24 mouse cellular contexts compared by ENCODE assay signal in the genomic region with DNA sequence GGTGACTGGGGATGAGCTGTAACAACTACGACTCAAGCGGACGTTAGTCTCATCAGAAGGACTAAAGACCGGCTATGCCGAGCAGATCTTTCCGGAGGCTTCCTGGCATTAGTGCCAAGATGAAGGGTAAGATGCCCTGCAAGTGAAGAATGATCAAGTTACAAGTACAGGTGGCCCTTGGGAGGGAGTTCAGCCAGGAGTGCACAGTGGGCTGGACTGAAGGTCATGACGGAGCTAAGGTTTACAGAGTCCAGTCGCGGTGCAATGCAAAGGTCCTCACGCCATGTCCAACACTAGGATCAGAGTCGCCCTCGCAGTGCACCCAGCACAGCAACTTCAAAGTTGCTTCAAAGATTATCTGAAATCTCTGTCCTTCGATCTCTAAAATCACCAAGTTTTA. TPM values are rescaled to one million over a fixed set of nuclear protein-coding genes. Genes with fewer than 3 reads are reported as not detected.
DNase-seq lines count a peak whose midpoint lies in the region; ATAC-seq and TF ChIP-seq lines count a peak whose summit lies in the region.
"Had no signal": no experiment of that assay in that cellular context is flagged by ENCODE, and none has a peak within 500 bp of the region (broad histone marks: within the 10 kb centered on the region; RNA-seq: fewer than 3 reads in every experiment).

No protein-coding gene starts in this region.

- H3K4me2 ChIP-seq in kidney, embryonic 14.5 days (replicated peaks; ENCODE audit: low read depth, low read length): no peak overlapping the region
- H3K4me2 ChIP-seq in kidney, postnatal 0 days (ENCODE audit: low read length): no peak overlapping the region
- H3K4me2 ChIP-seq: embryonic facial prominence, embryonic 13.5 days; forebrain, embryonic 12.5 days; hindbrain, embryonic 15.5 days; liver, embryonic 11.5 days; midbrain, embryonic 12.5 days; stomach, embryonic 15.5 days had no signal

- H3K4me1 ChIP-seq in kidney, embryonic 14.5 days (ENCODE audit: control insufficient read depth, insufficient read depth, low read length): peaks cover 18% of the 10 kb centered on the region
- H3K4me1 ChIP-seq in kidney, postnatal 0 days (replicated peaks; ENCODE audit: insufficient read depth, low read length): peaks cover 8% of the 10 kb centered on the region

- H3K36me3 ChIP-seq in kidney, embryonic 14.5 days (ENCODE audit: control insufficient read depth, insufficient read depth, low read length): no peaks in the 10 kb centered on the region
- H3K36me3 ChIP-seq in kidney, postnatal 0 days (ENCODE audit: insufficient read depth, low read length): no peaks in the 10 kb centered on the region
- H3K36me3 ChIP-seq: embryonic facial prominence, embryonic 13.5 days; forebrain, embryonic 12.5 days; hindbrain, embryonic 15.5 days; limb, embryonic 10.5 days; midbrain, embryonic 12.5 days; stomach, embryonic 15.5 days had no signal

- 0 out of 2 replicates have a peak, but pooled peaks cover 3% of the 10 kb centered on the region for H3K9me3 ChIP-seq in kidney, embryonic 14.5 days (ENCODE audit: control insufficient read depth, low read length)
- H3K9me3 ChIP-seq in kidney, postnatal 0 days (replicated peaks; ENCODE audit: low read length): no peaks in the 10 kb centered on the region
- H3K9me3 ChIP-seq: embryonic facial prominence, embryonic 13.5 days; forebrain, embryonic 12.5 days; hindbrain, embryonic 15.5 days; limb, embryonic 10.5 days; midbrain, embryonic 12.5 days had no signal

- TF ChIP-seq CTCF in kidney, postnatal 0 days (IDR thresholded peaks at IDR 0.05; ENCODE audit: low read depth): no peak

- ATAC-seq in kidney, embryonic 14.5 days (ENCODE audit: low FRiP score, low TSS enrichment): no peak
- peak; percentile 65; the same call in 1 of the 2 replicates for ATAC-seq in kidney, postnatal 0 days (replicated peaks; ENCODE audit: low FRiP score, low read depth)
- ATAC-seq: activated CD4-positive, CD25-positive, alpha-beta regulatory T cell, adult 4 months had no signal

- no peak overlapping the region for H3K27ac ChIP-seq in kidney, embryonic 14.5 days (ENCODE audit: low read depth, low read length)
- H3K27ac ChIP-seq in kidney, postnatal 0 days: no peak overlapping the region
- H3K27ac ChIP-seq: embryonic facial prominence, embryonic 13.5 days; forebrain, embryonic 12.5 days; hindbrain, embryonic 15.5 days; limb, embryonic 10.5 days; midbrain, embryonic 12.5 days; stomach, embryonic 15.5 days had no signal

- H3K4me3 ChIP-seq in kidney, embryonic 14.5 days (ENCODE audit: low read length): no peak overlapping the region
- H3K4me3 ChIP-seq in kidney, postnatal 0 days (replicated peaks; ENCODE audit: low read depth, low read length): no peak overlapping the region
- H3K4me3 ChIP-seq: embryonic facial prominence, embryonic 13.5 days; erythroblast, embryonic 14.5 days; forebrain, embryonic 12.5 days; hindbrain, embryonic 15.5 days; limb, embryonic 10.5 days; midbrain, embryonic 12.5 days; stomach, embryonic 15.5 days had no signal

- peak; percentile 18 for DNase-seq in cerebellum, adult 9-11 months
- DNase-seq in cerebellum, adult 18-20 months: no peak
- DNase-seq in kidney, adult 18-20 months: peak; percentile 44
- no peak for DNase-seq in kidney, postnatal 0 days (ENCODE audit: low spot score)
- peak; percentile 36 for DNase-seq in skeletal muscle tissue, adult 2 months (ENCODE audit: low read depth, low spot score)
- DNase-seq in lung, postnatal 14 days: no peak
- DNase-seq: adrenal gland, adult 8-10 months; cerebellum, adult 2 months; cerebellum, postnatal 36 days; embryo, embryonic 11 days; heart, postnatal 4 days; lung, adult 2 months; right cerebral cortex, postnatal 14 days; thymus, postnatal 25 days had no signal

- H3K9ac ChIP-seq in kidney, embryonic 14.5 days (ENCODE audit: low read depth, low read length): no peak overlapping the region
- no peak overlapping the region for H3K9ac ChIP-seq in kidney, postnatal 0 days (ENCODE audit: low read depth, low read length)
- H3K9ac ChIP-seq: embryonic facial prominence, embryonic 13.5 days; forebrain, embryonic 12.5 days; hindbrain, embryonic 15.5 days; midbrain, embryonic 12.5 days; stomach, embryonic 15.5 days had no signal

- 69% methylated on average over 13 of the region's 13 CpGs for WGBS in kidney, embryonic 14.5 days
- 50% methylated on average over 13 of the region's 13 CpGs for WGBS in kidney, postnatal 0 days

- no peaks in the 10 kb centered on the region for H3K27me3 ChIP-seq in kidney, embryonic 14.5 days (ENCODE audit: control insufficient read depth, insufficient read depth, low read length)
- H3K27me3 ChIP-seq in kidney, postnatal 0 days (ENCODE audit: insufficient read depth, low read length): no peaks in the 10 kb centered on the region
- H3K27me3 ChIP-seq: embryonic facial prominence, embryonic 13.5 days; forebrain, embryonic 12.5 days; hindbrain, embryonic 15.5 days; midbrain, embryonic 12.5 days; stomach, embryonic 15.5 days had no signal

RNA-seq across cellular contexts. Expression of a gene that starts 45.2 kb away (rescaled TPM):
- polyA plus RNA-seq in kidney, embryonic 14.5 days (2014; fragmentation: Nextera tagmentation; extraction: Ambion mirVana): 37.8 and 42.1 TPM in 2 replicates
- 17.4 and 19.9 TPM in 2 replicates for polyA plus RNA-seq in kidney, postnatal 0 days (2015; fragmentation: Nextera tagmentation; extraction: Ambion mirVana)

Comparison
In these comparisons a context has a peak if more than half of its experiments do, and no peak if none do; other contexts are left out.
1. DNase-seq: peak in cerebellum, adult 9-11 months (single experiment), kidney, adult 18-20 months (single experiment) and skeletal muscle tissue, adult 2 months (single experiment); none in cerebellum, adult 18-20 months (0 of 2), kidney, postnatal 0 days (single experiment) and lung, postnatal 14 days (single experiment).